Comparison of ENCODE assay signal across 8 mouse cellular contexts in the genomic region with DNA sequence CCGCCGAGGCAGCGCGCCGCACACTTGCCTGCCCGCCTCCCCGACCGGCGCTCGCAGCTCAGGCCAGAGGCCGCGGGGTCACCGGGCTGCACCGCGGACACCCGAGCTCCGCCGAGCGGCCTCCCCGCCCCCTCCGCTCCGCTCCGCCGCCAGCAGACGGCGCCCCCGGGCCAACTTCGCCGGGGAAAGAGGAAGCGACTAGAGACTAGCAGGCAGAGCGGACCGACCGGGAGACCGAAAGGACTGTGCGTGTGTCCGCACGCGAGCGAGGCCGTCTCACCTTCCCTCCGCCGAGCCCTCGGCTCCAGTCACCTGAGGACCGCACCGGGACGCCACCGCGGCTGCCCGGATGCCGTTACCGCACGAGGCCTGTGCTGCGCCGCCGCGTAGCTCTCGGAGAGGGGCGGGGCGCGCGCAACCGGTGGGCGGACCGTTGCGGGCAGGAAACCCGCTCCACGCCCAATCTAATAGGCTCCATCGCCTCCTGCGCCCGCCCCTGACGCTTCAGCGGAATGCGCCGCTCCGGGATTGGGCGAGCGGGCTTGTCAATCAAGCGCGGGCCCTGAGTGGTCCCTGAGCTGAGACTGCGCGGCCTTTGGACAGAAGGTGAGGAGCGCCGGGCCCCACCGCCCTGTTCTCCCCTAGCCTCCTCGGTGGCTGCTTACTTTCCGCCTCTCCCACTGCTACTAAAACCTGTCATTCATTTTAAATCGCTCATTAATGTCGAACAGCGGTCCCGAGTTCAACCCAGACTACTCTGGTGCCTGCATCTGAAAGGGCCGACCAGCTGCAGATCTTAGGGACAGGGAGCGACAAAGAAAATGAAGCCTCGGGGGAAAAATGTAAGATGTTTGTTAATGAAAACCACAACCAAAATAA. TPM values are rescaled to one million over a fixed set of nuclear protein-coding genes. Genes with fewer than 3 reads are reported as not detected.
DNase-seq lines count a peak whose midpoint lies in the region; ATAC-seq lines count a peak whose summit lies in the region.

A gene (minus strand): TSS at position 420 of the 879 bp plus-strand sequence.

- H3K4me1 ChIP-seq in hindbrain, embryonic 12.5 days, result peaks cover 23% of the 10 kb centered on the region

- H3K36me3 ChIP-seq in hindbrain, embryonic 12.5 days, result peaks cover 10% of the 10 kb centered on the region

- H3K9me3 ChIP-seq in hindbrain, embryonic 12.5 days (replicated peaks), result peaks cover 6% of the 10 kb centered on the region; the same call in 1 of the 2 replicates

- H3K4me3 ChIP-seq in hindbrain, embryonic 12.5 days, result peak within 1 kb of the TSS; percentile 97

- H3K9ac ChIP-seq in hindbrain, embryonic 12.5 days, result peak within 1 kb of the TSS; percentile 95

- H3K27me3 ChIP-seq in hindbrain, embryonic 12.5 days, result no peaks in the 10 kb centered on the region

- under 1% methylated on average over 92 of the region's 93 CpGs for WGBS in hindbrain, embryonic 12.5 days

- DNase-seq in NIH3T3 (ENCODE audit: low read depth), result peak; percentile 98
- DNase-seq in cerebellum, postnatal 10 days, result peak; percentile 100
- peak; percentile 98 to 100 for DNase-seq in frontal cortex, postnatal 10 days (ENCODE audit: low spot score in 2 of 2)
- DNase-seq in layer of hippocampus, postnatal 14 days (ENCODE audit: low spot score in 2 of 2), result peak; percentile 99 to 100
- peak; percentile 99 for DNase-seq in lung, postnatal 14 days
- peak; percentile 92 for DNase-seq in retina, adult 2 months (ENCODE audit: low read depth, low spot score)
- DNase-seq in thymus, postnatal 36 days, result peak; percentile 99 to 100

- peak within 1 kb of the TSS; percentile 75 for H3K4me2 ChIP-seq in hindbrain, embryonic 12.5 days (replicated peaks)

- peak within 1 kb of the TSS; percentile 92 for H3K27ac ChIP-seq in hindbrain, embryonic 12.5 days

- ATAC-seq in hindbrain, embryonic 12.5 days (ENCODE audit: low FRiP score), result peak; percentile 100

RNA-seq across cellular contexts. Expression of the gene that starts here (rescaled TPM):
- 68.5 and 75.0 TPM in 2 replicates for polyA plus RNA-seq in hindbrain, embryonic 12.5 days (2016; fragmentation: Nextera tagmentation; extraction: Ambion mirVana)
- total RNA-seq in layer of hippocampus, postnatal 14 days (2021), result 10 to 100 TPM; 26.5 to 29.4 TPM

Comparison
In these comparisons a context has a peak if more than half of its experiments do, and no peak if none do; other contexts are left out.
1. Peak in every context shown above with its lines: DNase-seq, ATAC-seq, H3K4me3 ChIP-seq and H3K27ac ChIP-seq.